Comparison of ENCODE assay signal across 12 mouse cellular contexts in genomic region chr8:71689028-71689427, GRCm38 (mm10). TPM values are rescaled to one million over a fixed set of nuclear protein-coding genes. Genes with fewer than 3 reads are reported as not detected.
A peak's percentile ranks its signal among the peaks of the same experiment; 100 is the strongest.
DNase-seq lines count a peak whose midpoint lies in the region; ATAC-seq and TF ChIP-seq lines count a peak whose summit lies in the region.
"Had no signal": no experiment of that assay in that cellular context is flagged by ENCODE, and none has a peak within 500 bp of the region (broad histone marks: within the 10 kb centered on the region; RNA-seq: fewer than 3 reads in every experiment).

Gene Insl3 (plus strand): TSS chr8:71689214.

- intact Hi-C loops in gastrocnemius, postnatal 36 days (cut with DNase I) = no loop called here

- no peak for TF ChIP-seq CTCF in lung, adult 2 months (IDR thresholded peaks at IDR 0.05; ENCODE audit: insufficient read depth, low read length)
- no peak for TF ChIP-seq CTCF in thymus, adult 2 months (IDR thresholded peaks at IDR 0.05; ENCODE audit: borderline replicate concordance, control insufficient read depth, extremely low read depth, insufficient read depth, low read length, poor library complexity)

- H3K27me3 ChIP-seq in thymus, adult 2 months (ENCODE audit: control insufficient read depth, insufficient read depth, low read length) = peaks cover 15% of the 10 kb centered on the region
- H3K27me3 ChIP-seq in embryonic facial prominence, embryonic 13.5 days = peaks cover 100% of the 10 kb centered on the region

- WGBS in lung, adult 2 months = 32% methylated on average over 33 of the region's 33 CpGs
- WGBS in thymus, adult 2 months = 86% methylated on average over 33 of the region's 33 CpGs
- WGBS in embryonic facial prominence, embryonic 13.5 days = 5% methylated on average over 33 of the region's 33 CpGs

- TF ChIP-seq POLR2A in lung, adult 2 months (IDR thresholded peaks at IDR 0.05; ENCODE audit: borderline replicate concordance, extremely low read depth, low read depth, low read length) = no peak
- TF ChIP-seq POLR2A in thymus, adult 2 months (IDR thresholded peaks at IDR 0.05; ENCODE audit: control insufficient read depth, extremely low read depth, insufficient read depth, low read length, poor library complexity) = no peak

- no peak within 1 kb of the TSS for H3K4me2 ChIP-seq in embryonic facial prominence, embryonic 13.5 days

- no peaks in the 10 kb centered on the region for H3K36me3 ChIP-seq in thymus, adult 2 months (ENCODE audit: control insufficient read depth, insufficient read depth, low read length)
- H3K36me3 ChIP-seq in embryonic facial prominence, embryonic 13.5 days = no peaks in the 10 kb centered on the region

- H3K9ac ChIP-seq in embryonic facial prominence, embryonic 13.5 days = no peak within 1 kb of the TSS

- no peak within 1 kb of the TSS for H3K4me3 ChIP-seq in lung, adult 2 months (replicated peaks; ENCODE audit: extremely low read depth, low read depth, low read length)
- H3K4me3 ChIP-seq in thymus, adult 2 months (ENCODE audit: control insufficient read depth, insufficient read depth, low read length) = no peak within 1 kb of the TSS
- 0 out of 2 replicates have a peak within 1 kb of the TSS, but pooled peaks have one; percentile 6 for H3K4me3 ChIP-seq in embryonic facial prominence, embryonic 13.5 days
- H3K4me3 ChIP-seq: layer of hippocampus, adult 2 months had no signal

- H3K4me1 ChIP-seq in lung, adult 2 months (ENCODE audit: control insufficient read depth, insufficient read depth, low read length) = peaks cover 3% of the 10 kb centered on the region
- H3K4me1 ChIP-seq in thymus, adult 2 months (replicated peaks; ENCODE audit: control insufficient read depth, insufficient read depth, low read length) = peaks cover 14% of the 10 kb centered on the region
- peaks cover 41% of the 10 kb centered on the region for H3K4me1 ChIP-seq in embryonic facial prominence, embryonic 13.5 days

- H3K27ac ChIP-seq in thymus, adult 2 months (ENCODE audit: control insufficient read depth, insufficient read depth, low read length) = no peak within 1 kb of the TSS
- H3K27ac ChIP-seq in embryonic facial prominence, embryonic 13.5 days = no peak within 1 kb of the TSS
- H3K27ac ChIP-seq: layer of hippocampus, adult 2 months had no signal

- no peak for DNase-seq in lung, adult 2 months
- DNase-seq in lung, postnatal 10 days = no peak
- DNase-seq in thymus, adult 2 months = no peak
- DNase-seq in thymus, adult 18-20 months = no peak
- DNase-seq in gastrocnemius, postnatal 36 days = no peak
- DNase-seq in heart, adult 8-10 months (ENCODE audit: low spot score) = no peak
- DNase-seq: cerebellum, postnatal 36 days; kidney, adult 9 months; lung, postnatal 36 days had no signal

- 0 out of 2 replicates have a peak, but pooled peaks cover 2% of the 10 kb centered on the region for H3K9me3 ChIP-seq in embryonic facial prominence, embryonic 13.5 days

- ATAC-seq in embryonic facial prominence, embryonic 13.5 days (ENCODE audit: insufficient number of reproducible peaks, insufficient read depth, low FRiP score, low TSS enrichment, low read depth) = no peak

RNA-seq across cellular contexts. Expression of gene Insl3, which starts in this region (rescaled TPM):
- 58.5 and 60.7 TPM in 2 replicates for polyA plus RNA-seq in lung, adult 2 months (2012; rRNA removed)
- 42.6 and 56.8 TPM in 2 replicates for polyA plus RNA-seq in thymus, adult 2 months (2012; rRNA removed)
- polyA plus RNA-seq in embryonic facial prominence, embryonic 13.5 days (2015; fragmentation: Nextera tagmentation; extraction: Ambion mirVana) = 0.89 TPM in 1 of 2 replicates, not detected in the other
- 1 to 10 TPM; 1.0 to 1.2 TPM for total RNA-seq in gastrocnemius, postnatal 36 days (2021)
- total RNA-seq in heart, adult 8-10 months (2022) = 1 to 10 TPM; 2.2 to 4.6 (median 2.5) TPM
- polyA plus RNA-seq: embryonic facial prominence, embryonic 11.5 days had no signal

Comparison
In these comparisons a context has a peak if more than half of its experiments do, and no peak if none do; other contexts are left out.
1. RNA of gene Insl3 (polyA plus RNA-seq): 58.5 to 60.7 TPM in lung, adult 2 months and 42.6 to 56.8 TPM in thymus, adult 2 months; 0.89 TPM in embryonic facial prominence, embryonic 13.5 days; every median in the first group is over 10 times any median in the second.